Mouse (Mus musculus): ENCODE measurements around the gene Slit3.

Slit3 gene

DNA sequence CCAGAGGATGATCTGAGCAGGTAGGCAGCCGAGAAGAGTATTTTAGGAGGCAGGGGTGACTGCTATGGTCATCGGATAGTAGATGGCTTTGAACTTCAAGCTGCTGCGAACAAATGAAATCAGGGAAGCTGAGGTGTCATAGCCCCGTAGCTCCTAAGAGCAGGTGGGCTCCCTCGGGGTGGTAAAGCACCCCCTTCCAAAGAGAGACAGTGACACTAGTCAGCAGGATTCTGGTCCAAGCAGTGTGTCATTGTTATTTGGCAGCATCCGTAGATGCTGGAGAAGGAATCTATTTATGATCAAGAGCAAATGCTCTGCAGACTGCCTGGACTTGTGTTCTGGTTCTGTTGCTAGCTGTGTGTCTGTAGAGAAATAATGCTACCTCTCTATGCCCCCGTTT is 154.3 kb downstream of the Slit3 start:
- DNase-seq (ENCODE audit: low spot score), result no peak

DNA sequence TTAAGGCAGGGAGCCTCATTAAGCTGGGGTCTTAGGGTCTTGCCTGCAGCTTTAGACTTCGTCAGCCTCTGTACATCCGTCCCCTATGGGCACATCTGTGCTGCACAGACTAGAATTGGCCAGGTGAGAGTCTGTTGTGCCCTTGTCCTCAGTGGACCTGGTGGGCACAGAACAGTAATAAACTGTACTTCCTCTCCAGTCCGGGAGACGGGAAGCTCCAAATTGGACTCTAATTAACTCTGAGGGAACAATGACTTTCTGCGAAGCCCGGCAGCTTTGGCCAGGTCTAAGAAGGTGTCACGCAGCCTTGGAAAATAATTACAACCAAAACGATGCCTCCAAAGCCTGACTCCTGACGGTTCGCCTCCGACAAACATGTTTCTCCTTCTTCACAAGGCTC is 155.0 kb downstream of the Slit3 start:
- DNase-seq (ENCODE audit: low spot score), result no peak

DNA sequence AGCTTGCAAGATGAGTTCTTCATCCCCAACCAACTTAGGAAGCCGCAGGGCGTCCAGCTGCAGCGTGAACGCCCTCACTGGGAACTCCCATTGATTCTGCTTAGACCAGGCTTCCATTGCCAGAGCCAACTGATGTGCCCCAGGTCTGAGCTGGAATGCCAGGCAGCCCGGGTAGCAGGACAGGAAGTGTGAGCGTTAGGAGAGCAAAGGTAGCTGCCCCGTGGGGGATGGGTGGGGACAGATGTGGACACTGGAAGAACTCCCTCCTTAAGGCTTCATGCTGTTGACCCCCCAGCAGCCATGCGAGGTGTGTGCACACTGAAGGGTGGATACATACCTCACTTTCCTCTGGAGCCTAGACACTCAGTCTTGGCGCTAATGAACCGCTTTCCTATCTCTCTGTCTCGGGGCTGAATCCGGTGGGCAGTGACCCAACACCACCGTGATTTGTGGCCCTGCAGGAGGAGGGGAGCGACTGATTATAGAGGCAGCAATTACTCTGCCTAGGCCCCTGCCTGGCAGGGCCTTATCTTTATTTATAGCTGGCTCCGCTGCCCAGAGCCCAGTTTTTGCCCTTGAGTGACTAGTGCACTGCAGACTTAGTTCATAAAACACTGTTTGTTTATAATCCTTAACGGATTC is 157.2 kb downstream of the Slit3 start:
- peak; percentile 27 for DNase-seq (ENCODE audit: low spot score)

DNA sequence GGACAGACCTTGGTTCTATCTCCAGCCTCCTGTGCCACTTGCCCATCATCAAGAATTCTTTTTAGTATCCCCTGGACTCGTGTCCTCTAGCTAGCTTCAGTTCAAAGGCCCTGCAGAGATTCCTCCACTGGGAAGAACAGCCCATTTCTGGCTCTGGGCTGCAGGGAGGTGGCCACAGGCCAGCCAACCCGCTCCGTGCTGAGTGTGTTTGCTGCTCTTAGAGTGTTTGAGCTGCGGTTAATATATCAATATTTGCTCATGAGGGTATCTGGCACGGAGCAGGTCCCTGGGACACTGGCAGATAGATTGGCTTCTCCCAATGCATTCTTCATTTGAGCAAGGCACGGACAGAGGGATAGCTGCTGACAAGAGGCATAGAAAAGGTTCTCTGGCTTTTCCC is 159.8 kb downstream of the Slit3 start:
- peak; percentile 23 for DNase-seq (ENCODE audit: low spot score)

DNA sequence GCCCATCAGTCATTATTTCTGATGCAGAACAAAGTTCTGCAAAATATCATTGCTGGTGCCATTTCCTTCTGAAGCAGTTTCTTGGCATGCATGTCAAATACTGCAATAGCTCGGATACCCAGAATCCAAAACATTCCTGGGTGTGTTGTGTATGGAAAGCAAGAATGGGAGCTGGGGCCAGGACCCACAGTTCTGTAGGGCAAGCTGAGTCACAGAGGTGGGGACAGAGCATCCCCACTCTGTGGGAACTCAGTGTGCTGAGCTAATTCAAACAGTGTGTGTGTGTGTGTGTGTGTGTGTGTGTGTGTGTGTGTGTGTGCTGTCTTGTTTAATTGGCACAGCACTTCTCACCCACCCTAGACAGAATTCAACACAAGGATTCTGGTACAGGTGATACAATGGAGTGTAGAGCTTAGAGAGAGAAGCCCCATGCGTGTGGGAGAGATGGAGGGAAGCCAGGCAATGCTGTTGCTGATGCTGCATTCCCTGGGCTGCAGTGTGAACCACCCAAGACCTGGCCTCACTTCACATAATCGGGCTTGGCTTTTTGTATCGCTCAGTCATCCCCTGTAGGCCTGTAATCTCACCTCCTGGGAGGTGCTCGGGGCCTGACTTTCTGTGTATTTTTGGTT is 161.1 kb downstream of the Slit3 start:
- DNase-seq (ENCODE audit: low spot score), result no peak

DNA sequence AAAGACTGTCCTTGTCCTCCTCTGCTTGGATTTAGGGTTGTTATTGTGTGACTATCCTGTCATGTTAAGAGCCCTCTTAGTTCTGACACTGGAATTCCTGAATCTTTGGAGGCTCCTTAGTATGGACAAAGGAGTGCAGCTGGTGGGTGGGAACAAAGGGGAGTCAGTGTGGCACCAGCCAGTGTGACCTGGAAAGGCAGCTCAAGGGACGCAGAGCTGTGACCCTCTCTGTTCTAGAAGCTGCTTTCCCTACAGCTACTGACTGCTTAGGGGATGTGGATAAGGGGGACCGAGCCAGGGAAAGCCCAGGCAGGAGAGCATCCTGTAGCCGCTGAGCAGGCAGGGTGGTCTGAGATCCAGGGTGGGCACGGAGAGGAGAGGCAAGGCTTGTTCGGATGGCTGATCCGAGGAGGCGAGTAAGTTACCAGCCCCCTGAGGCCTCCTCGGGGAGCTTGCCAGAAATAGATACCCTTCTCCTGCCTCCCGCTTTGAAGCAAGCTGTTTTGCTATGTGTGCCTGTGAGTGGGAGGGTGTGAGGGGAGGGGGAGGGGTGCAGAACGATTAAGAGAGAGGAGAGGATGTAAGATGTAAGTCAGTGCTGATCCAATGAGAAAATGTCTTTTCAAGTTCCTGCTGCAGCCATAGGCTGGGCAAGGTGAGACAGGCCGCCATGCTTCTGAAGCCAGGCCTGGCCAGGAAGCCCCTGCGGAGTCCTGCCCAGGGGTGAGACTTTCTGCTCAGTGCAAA is 162.0 kb downstream of the Slit3 start:
- DNase-seq (ENCODE audit: low spot score), result no peak

DNA sequence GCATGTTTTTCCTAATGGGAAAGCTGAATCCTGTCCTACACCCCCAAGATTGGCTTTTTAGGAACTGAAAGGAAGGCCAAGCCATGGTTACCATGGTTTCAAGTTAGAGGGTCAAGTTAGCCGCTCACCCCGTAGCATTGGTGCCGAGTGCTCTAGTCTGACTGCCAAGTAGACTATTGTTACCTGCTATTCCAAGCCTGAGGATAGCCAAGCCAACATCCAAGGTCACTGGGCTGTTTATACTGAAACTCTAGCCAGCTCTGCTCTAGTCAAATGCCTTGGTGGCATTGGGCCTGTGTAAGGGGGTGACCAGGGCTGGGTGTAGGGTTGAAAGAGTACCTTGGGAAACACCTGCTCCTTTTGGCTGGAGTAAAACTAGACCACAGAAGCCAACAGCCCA is 162.7 kb downstream of the Slit3 start:
- DNase-seq (ENCODE audit: low spot score), result no peak

DNA sequence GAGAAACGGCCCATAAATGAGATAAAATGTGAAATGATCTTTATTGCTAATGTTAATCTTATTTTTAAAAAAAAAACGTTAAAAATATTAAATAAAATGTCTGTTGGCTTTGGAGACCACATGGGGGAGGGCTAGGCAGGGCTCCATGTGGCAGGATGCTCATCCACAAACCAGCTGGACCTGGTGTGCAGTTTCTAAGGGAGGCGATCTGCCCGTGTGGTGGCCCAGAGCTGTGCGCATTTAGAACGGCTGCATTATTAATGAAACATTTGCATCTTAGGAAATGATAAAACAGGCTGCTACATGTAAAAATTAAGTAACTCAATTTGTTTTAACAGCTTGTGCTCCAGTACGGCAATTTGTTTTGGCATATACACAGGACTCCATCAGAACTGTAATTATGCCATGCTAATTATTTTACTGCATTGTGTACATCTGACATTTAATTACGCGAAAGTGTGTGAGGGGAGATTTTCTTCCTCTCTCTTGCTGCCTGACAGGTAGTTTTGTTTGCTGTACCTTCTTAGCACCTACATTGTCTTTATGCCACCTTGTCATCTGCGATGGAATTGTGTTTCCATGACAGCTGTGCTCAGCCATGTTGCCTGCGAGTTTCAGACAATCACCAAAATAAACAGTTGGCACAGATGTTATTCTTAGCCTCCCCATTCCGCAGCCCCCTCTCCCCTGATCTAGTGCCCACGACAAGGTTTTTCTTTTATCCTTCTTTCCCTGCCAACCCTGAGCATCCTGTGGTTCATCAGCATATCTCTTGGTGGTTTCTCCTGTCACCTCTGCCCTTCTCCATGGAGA is 165.8 kb downstream of the Slit3 start:
- DNase-seq (ENCODE audit: low spot score), result no peak

DNA sequence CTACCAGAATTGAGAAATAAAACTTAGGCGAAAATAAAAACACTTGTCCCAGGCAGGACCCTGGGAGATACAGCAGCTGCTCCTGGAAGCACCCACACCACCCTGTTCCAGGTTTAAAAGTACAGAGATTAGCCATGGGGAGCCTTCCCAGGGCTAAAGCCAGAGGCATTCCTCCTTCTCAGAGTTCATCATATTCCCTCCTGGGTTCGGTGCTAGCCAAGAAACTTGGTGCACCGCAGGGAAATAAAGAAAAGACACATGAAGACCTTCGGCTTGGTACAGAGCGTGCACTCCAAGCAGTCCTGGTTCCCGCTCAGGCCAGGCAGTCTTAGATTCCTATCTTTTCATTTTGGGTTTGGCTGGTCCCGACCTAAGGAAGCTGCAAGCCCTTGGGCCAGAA is 167.0 kb downstream of the Slit3 start:
- peak; percentile 22 for DNase-seq (ENCODE audit: low spot score)

DNA sequence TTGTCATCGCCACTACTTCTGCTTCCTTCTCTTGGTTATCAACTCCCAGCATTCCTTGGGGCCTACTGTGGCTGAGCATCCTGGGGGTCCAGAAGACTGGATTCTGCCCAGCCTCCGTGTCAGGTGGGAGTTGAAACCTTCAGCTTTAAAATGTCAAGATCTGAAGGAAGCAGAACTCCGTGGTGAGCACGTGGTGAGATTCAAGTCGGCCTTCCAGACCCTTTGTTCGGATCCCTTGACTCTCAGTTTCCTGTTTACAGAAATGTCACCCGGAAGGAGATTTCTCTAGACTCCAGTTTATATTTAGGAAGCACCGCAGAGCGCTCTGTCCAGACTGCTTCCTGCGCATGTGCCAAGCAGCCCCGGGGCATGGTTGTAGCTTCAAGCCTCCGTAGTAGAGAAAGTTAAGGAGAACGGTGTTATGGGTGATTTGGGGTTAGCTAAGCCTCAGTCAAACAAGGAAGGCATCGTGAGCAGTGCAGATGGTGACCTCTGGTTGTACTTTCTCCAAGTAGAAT is 167.8 kb downstream of the Slit3 start:
- no peak for DNase-seq (ENCODE audit: low spot score)

DNA sequence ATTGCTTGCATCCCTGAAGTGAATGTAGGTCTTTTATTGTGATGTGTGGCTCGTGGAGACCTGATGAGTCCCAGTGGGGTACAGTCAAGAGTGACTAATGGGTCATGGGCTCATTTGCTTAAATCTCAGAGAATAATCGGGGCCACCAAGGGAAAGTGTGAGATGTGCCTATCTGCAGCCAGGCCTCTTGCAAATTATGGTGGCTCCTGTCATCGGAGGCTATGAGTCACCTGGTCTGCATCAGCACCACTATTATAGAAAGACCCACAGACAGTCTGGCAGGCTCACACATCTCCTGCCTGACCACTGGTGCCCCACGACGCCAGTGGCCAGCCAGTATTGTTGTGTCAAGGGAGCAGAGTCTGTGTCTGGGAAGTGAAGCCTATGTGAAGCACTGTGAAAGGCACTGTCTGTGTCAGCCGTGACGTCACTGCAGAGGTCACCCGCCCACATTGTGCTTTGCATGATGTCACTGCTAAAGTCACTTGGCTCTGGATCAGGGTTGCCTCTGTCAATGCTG is 171.3 kb downstream of the Slit3 start:
- no peak for DNase-seq (ENCODE audit: low spot score)

DNA sequence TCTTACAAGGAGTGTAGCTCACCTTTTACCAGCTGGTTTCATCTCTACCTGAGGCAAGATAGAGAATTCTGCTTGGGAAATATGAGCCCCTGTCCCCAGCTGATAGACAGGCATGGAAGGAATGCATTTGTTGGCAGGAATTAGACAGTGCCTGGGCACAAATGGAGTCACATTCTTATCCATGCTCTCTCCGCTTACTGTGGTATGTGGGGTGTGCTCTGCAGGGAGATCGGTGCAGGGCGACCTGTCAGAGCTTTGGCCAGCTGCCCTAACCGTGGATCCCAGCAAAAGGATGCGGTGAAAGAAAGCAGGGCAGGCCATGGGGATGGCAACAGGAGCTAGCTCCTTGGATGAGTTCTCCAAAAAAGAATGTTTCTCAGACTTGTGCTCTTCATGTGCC is 172.2 kb downstream of the Slit3 start:
- DNase-seq (ENCODE audit: low spot score), result no peak

DNA sequence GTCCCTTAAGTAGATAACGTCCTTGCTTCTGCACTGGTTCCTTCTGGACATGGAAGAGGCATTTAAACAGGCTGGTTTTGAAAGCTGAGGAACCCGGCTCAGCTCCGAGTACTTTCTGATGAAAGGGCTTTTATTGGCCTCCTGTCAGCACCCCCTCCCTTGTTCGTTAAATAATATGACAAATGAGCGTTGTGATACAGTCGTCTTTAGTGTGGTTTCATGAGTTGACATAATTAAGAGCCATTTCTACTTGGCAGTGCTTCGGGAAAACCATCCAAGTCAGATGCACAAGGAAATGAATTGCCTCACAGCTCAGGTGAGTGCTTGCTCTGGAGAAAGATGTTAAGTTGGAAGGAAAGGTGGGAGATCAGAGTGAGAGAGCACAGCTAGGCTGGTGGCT is 173.6 kb downstream of the Slit3 start:
- DNase-seq (ENCODE audit: low spot score), result no peak

DNA sequence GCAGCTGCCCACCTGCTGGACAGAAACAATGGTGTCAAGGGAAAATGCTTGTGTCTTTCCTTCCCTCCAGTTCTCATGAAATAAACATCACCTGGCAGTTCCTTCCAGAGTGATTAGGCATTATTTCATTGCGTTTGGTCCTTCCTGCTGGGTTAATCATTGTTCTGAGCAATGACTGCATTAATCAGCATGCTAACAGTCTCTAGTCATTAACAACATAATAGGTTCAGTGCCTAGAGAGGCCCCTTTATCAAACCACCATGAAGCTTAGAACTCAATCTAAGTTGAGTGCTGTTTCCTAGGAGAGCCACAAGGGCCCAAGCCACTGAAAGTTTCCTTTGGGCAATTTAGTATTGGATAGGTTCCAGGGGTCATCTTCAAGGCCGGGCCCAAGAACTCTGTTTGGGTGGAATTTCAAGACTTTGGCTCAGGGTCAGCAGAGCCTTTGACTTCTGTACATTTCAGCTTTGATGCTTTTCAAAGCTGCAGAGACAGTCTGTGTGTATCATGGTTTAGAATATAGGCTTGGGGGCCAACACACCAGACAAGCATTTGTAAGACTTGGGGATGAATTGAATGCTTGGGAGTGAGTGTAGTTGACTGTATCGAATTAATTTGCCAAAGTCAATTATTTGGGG is 174.3 kb downstream of the Slit3 start:
- no peak for DNase-seq (ENCODE audit: low spot score)

DNA sequence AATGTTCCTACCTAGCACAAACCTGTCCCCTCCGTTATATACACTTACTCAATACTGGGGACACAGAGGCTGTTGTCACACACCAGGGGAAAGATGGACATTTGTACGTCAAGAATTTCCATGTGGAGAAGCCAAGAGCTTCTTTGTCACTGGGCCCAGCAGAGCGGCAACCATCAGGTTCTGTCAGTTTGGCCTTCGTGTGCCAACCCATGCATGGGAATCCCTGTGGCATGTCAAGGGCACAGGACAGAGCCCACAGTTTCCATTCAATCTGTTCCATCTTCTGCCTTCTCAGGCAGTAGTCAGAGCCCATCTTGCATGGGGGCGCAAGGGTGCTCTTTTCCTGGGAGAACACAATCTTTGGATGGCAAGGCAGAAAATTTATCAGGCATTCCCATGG is 175.8 kb downstream of the Slit3 start:
- DNase-seq (ENCODE audit: low spot score), result no peak

DNA sequence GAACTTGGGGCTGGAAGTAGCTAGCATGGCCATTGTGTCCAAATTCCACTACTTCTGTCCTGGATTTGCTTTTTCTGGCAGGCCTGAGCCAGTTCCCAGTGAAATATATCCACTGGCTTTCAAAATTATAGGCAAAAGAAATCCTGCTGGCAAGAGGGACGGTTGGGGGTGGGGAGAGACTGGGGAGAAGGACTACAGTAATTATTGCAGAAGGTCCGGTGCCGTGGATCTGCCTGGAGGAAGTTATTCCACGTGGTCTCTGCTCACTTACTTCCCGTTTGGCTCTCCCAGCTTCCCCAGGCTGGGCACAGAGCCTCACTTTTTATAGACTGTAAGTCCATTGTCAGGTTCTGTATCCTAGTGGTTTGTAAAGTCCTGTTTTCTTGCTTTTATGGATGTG is 176.3 kb downstream of the Slit3 start:
- peak; percentile 77 for DNase-seq (ENCODE audit: low spot score)

DNA sequence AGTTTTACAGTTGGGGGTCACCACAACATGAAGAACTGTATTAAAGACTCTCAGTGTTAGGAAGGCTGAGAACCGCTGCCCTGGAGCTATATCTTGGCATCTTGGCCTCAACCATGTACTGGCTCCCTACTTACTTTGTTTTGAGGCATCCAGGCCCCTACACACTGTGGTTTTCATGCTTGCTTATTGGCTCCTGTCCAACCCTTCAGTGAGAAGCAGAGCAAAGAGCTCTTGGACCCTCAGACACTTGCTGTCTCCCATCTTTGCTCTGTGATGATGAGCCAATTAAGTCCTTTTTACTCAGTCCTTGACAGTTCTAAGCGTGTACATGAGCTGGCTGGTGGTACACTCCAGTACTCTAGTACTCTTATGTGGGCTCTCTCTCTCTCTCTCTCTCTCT is 177.5 kb downstream of the Slit3 start:
- no peak for DNase-seq (ENCODE audit: low spot score)

DNA sequence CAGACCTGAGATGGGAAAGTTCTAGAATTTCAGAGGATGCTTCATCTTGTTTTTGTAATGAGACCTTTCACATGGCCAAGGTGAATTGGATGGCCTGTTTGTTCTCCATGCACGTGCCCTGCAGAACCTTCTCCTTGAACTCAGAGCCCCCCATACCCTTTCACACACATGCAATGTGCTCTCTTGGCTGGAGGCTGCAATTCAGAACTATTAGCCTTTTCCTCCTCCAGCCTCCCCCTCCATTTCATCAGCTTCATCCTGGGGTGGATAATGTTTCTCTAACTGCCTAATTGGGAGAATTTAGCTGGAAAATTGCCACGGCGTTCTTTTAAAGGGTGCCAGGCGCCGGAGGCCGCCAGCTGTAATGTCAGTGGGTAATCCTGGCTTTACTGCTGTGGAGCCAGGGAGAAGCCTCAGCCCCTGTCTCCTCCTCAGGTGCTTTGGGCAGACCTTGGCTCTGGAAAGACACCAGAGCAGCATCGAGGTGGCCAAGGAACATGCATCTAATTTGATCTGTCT is 178.9 kb downstream of the Slit3 start:
- no peak for DNase-seq (ENCODE audit: low spot score)

DNA sequence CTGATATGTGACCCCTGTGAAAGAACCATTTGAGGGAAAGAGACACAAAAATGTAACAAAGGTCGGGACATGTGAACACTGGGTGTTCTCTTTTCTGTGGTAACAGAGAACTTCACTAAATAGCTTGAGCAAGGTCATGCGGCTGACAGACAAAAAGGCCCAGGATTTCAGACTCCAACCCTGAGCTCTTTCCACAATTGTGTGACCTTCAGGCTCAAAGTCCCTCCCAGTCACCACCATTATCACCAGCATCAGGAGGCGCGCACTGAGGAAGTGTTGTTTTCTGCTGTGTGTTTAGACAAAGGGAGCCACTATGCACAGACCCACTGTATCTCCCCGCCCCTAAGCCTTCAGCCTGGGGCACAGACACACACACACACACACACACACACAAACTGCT is 181.2 kb downstream of the Slit3 start:
- DNase-seq (ENCODE audit: low spot score), result no peak

DNA sequence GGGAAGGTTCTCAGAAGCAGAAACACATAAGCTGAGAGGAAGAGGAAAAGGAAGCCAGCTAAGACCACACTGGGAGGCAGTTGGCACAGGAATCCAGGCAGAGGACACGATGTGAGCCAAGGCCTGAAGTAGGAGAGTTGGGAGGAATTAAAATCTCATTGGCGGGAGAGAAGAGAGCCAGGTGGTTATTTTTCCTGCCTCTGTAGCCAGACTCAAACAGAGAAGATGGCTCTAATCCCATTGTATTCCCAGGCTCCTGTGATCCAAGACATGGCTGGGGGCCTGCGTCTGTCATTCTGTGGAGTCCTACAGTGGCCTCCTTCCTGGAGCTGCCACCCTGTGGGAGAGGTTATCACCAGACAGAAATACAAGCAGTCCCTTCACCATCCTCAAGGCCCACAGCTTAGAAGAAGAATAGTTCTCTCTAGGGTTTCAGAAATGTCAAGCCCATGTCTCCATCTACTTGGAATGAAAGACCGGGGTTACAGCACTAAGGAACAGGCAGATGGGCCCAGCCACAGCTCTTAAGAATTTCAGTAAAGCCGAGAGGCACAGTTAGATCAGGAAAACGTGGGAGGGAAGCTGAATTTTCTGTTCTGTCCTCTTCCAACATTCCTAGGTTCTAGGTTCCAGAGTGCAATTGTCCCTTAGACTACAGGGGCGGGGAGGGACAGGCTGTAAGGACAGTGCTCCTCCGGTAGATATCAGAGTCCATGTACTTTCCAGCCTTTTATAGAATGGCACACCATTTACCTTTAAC is 183.4 kb downstream of the Slit3 start:
- DNase-seq (ENCODE audit: low spot score), result no peak

DNA sequence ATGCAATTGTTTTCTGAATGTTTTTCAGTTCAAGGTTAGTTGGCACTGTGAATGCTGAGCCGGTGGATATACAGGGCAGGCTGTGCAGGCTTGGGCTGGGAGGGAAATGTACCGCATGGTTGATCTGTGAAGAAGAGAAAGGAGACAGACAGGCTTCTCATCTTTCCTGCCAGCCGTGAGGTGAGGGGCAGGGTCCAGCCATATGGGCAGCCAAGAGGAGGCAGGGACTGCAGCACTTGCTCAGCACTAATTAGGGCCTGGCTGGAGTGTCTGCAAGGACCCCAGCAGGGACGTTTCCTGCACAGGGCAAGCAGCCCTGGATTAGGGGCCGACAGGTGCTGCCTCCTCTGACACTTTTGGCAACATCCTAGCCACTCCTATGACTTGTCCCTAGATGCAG is 184.1 kb downstream of the Slit3 start:
- no peak for DNase-seq (ENCODE audit: low spot score)
